Mouse (Mus musculus): ENCODE data around the gene Bcl7a.
A peak's percentile ranks its signal among the peaks of the same experiment; 100 is the strongest.

The Bcl7a gene

GRCm38 (mm10) chr5:123343707-123344627 is at the start of gene Bcl7a:
TSS of gene Bcl7a (plus strand) at chr5:123343834.
- peak; percentile 93 for DNase-seq (ENCODE audit: low spot score)

- no peak for DNase-seq (ENCODE audit: low spot score)
Observed at GRCm38 (mm10) chr5:123294653-123295052, 49.0 kb upstream of the Bcl7a start.

- DNase-seq (ENCODE audit: low spot score) = no peak
Observed at GRCm38 (mm10) chr5:123296224-123296806, 47.3 kb upstream of the Bcl7a start.

GRCm38 (mm10) chr5:123296972-123297754 is 46.5 kb upstream of the Bcl7a start:
- no peak for DNase-seq (ENCODE audit: low spot score)

DNA sequence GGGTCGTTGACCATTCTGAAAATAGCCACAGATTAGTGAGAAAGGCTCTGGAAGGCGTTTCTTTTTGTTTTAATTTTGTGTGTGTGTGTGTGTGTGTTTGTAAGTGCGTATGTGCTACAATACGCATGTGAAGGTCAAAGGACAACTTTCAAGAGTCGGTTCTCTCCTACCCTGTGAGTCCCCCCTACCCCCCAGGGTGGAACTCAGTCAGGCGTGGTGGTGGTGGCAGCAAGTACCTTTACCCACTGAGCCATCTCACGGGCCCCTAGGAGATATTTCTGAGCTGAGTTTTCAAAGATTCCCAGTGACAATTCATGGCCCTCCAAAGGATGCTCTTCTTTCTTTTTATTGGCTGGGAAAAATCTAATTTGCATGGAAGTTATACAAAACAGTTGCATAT is 45.8 kb upstream of the Bcl7a start:
- DNase-seq (ENCODE audit: low spot score) = no peak

DNA sequence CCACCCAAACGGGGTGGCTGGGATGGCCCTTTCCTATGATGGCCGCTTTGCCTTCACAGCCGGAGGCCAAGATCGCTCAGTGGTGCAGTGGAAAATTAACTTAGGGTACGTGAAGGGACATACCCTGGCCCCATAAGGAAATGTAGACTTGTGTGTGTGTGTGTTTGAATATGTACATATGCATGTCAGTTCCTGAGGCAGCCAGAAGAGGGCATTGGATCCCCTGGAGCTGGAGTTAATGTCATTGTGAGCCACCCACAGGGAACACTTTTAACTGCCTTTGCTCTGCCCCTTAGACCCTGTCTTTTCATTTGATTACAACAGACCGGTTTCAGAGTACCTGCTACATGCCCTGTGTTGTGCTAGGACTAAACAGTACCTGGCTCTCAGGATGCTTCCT is 45.1 kb upstream of the Bcl7a start:
- no peak for DNase-seq (ENCODE audit: low spot score)

DNA sequence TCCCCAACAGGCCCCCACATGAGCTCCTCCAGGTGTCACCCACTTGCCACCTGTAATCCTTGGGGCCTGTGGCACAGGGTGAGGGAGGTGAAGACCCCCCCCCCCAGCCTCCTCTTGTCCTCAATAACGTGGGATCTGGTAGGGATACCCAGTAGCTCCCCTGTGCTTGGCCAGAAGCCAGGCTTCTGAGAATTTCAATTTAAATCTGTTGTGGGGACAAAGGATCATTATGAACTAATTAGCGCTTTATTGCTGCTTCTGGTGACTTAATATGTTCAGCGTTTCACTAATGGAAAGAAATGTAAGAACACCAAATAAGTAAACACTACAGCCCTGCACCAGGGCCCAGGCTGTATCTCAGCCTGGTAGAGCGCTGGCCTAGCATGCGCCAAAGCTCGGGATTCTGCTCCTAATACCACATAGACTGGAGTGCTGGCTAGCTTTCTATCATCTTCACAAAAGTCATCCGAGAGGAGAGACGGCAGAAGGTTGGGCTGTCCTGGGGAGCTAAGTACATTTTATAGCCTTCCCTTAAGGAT is 43.1 kb upstream of the Bcl7a start:
- no peak for DNase-seq (ENCODE audit: low spot score)

DNA sequence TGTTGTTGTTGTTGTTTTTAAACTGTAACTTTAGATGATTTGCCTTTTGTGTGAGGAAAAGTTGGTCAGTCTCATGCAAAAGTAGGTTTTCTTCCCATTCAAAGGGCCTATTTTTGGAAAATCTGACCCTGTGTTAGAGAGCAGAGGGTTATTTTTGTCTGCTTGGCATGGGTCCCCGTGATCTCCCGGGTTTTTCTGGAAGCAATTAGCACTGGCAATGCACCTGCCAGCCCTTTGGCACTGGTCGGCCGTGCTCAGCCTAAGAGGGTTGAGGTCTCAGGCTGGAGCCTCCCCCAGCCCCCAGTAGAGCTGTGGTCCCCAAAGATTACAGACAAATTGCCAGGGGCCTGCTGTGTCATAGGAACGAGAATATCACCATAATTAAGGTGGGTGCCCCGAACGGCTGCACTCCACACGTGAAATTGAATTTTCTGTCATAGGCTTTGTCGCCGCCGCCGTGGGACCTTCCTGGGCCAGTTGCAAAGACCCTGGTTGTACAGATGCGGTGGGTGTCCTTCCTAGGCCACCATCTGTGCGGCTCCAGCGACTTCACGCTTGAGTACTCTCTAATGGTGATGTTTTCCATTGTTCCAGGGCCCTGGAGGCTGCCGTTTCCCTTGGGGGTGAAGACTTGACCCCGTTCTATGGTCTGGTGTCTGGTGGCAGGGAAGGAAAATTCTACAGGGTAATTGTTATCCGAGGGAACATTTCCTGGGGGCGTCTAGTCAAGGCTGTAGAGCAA is 41.7 kb upstream of the Bcl7a start:
- no peak for DNase-seq (ENCODE audit: low spot score)

- DNase-seq (ENCODE audit: low spot score) = no peak
Observed at GRCm38 (mm10) chr5:123307630-123308282, 35.9 kb upstream of the Bcl7a start.

GRCm38 (mm10) chr5:123309816-123310215 is 33.8 kb upstream of the Bcl7a start:
- no peak for DNase-seq (ENCODE audit: low spot score)

DNA sequence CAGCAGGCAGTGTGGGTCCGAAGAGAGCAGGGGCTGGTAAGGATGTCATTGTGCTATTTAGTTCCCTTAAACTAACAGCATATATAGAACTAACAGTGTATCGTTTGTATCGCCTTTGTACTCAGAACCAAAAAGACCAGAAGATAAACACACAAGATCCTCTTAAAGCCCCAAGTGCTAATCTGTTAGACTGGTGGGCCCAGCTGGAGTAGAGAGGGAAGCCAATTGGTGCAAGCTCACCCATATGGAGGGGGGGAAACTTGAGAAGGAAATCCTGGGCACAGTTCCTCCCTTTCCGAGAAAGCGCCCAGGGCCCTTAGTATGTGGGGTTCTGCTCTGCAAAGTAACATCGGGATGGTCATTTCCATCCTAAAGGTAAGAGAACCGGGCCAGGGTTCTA is 33.4 kb upstream of the Bcl7a start:
- no peak for DNase-seq (ENCODE audit: low spot score)

DNA sequence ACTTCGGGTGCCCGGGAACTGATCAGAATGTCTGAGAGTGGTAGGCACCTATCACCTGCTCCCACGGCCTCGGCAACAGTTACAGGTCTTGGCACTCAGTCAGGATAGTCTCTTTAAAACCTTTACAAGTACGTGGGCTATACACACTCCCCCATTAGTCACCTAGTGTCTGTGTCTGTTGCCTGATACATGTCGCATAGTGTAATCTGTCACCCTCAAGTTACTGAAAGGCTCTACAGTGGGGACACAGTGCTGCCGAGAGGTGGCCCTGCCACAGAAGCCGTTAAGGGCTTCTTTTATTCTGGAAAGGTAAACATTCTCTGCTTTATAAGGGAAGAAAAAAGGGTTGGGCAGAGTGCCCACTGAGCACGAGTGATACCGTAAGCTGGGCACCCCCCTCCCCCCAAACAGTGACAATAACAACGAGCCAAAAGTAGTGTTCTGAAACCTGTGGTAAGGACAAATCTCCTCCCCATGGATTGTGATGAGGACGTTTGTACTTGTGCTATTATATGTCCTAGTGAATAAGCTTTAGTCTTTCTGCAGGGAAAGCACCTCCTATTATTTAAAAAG is 30.5 kb upstream of the Bcl7a start:
- DNase-seq (ENCODE audit: low spot score) = no peak

- no peak for DNase-seq (ENCODE audit: low spot score)
Observed at GRCm38 (mm10) chr5:123313851-123314380, 29.7 kb upstream of the Bcl7a start.

DNA sequence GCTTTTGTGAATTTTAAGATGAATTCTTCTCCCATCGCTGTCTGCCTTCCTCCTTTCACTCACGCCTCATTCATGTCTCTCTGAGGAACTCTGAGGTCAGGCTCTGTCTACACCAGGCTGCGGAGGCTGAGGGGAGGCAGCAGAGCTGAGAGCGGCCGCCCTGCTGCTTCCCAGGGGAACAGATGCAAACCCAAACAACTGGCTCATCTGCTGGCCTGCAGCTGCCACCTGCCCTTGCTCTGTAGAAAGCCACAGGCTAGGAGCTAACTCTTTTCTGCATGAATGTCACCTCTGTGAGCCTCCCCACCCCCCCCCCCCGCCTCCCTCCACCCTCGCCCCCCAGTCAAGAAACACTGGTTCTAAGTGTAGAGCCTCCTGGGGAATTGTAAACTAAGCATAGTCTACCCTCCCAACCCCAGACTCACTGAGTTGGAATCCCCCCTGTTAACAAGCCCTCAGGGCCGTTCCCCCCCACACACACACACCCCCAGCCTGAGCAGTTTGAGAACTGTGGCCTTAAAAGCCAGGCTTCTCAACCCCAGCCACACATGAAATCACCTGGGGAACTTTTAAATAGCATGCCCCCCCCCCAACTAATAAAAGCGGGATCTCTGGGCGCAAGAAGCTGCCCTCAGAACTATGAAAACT is 28.3 kb upstream of the Bcl7a start:
- no peak for DNase-seq (ENCODE audit: low spot score)

- DNase-seq (ENCODE audit: low spot score) = no peak
Observed at GRCm38 (mm10) chr5:123317992-123318391, 25.6 kb upstream of the Bcl7a start.

GRCm38 (mm10) chr5:123320136-123320535 is 23.5 kb upstream of the Bcl7a start:
- no peak for DNase-seq (ENCODE audit: low spot score)

DNA sequence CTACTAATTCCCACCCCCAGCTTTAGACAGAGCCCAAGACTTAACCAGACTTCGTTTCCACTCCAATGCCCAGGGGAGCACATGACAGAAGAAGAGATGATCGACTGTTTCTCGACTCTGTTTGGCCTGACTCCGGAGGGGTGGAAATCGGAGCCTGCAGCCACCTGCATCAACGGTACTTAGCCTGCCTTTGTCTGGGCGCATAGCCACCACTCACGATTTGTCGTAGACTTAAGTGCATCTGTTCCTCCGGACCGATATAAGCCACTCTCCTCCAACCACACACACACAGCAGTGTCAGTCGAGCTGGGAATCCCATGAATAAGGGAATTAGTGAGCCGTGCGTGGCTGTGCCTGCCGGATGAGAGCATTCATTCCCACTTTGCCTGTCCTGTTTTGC is 19.4 kb upstream of the Bcl7a start:
- DNase-seq (ENCODE audit: low spot score) = no peak

GRCm38 (mm10) chr5:123326006-123326750 is 17.5 kb upstream of the Bcl7a start:
- no peak for DNase-seq (ENCODE audit: low spot score)

DNA sequence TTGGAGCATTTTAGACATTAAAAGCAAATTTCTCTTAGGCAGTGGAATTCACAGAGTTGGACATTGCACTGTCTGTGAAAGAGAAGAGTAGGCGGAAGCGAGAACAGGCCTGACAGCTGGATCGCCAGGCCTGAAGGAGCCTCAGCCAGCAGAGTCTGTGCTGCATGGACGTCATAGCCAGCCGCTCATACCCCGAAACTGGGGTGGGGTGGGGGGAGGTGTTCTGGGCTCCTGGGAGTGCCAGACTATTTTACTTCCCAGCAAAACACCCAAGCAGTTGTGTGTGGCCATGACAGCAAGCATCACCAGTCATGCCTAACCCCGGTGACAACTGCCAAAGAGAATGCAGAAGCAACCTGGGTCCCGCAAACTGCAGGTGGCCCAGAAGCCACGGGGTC is 16.9 kb upstream of the Bcl7a start:
- DNase-seq (ENCODE audit: low spot score) = peak; percentile 26

Measured in left cerebral cortex, adult 11 months (tissue).